Mouse (Mus musculus) 3T3-L1 (cell line): ENCODE results near the gene Vmn2r53.
"Not testable (repeated sequence)": the region's sequence is repeated elsewhere in the genome, so short reads cannot be mapped to it uniquely, and the experiment has no call there.

Experiments used
- DNase-seq: peaks from one replicate; pipeline ENCODE4 v3.0.0-alpha.2; 2015; ENCODE audit warnings: low read depth, low spot score

Gene Vmn2r53

DNA sequence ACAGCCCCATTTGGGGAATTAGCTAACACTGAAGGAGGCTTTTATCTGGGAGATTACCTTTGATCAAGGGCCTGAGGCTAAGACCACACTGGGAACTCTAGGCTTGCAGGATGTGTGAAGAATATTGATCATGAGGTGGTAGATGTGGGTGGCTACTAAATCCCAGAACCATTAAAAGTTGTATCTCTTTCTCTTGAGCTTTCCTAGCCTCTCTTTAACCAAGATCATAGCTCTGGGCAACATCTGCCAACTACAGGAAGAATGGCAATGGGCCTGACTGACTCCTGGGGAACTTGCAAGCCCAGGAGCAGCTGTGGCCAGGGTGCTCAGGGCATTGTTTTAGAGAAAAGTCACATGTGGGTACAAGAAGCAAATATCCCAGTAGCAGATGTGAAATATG lies at the start of gene Vmn2r53:
Gene Vmn2r53, minus strand, starts transcription at position 101 of the 400 bp plus-strand sequence.
- DNase-seq = no peak

DNA sequence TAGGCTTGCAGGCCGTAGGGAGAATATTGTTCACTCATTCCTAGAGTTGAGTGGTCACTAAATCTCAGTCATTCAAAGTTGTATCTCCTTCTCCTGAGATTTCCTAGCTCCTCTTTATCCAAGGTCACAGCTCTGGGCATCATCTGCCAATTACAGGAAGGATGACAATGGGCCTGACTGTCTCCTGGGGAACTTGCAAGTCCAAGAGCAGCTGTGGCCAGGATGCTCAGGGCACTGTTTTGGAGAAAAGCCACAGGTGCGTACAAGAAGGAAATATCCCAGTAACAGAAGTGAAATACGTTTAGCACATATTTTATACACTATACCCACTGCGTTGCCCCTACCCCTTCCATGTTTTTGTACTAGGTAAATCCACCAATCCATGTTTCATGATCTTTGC lies 31.6 kb upstream of the Vmn2r53 start, which contains the start of gene Vmn2r54:
Gene Vmn2r54, minus strand, starts transcription at position 101 of the 400 bp plus-strand sequence.
- DNase-seq = not testable (repeated sequence)
